Mouse (Mus musculus): Measurements from ENCODE around the gene Pml.

GRCm38 (mm10) chr9:58297961-58298477, 48.4 kb upstream of the Pml start:
- no peak for TF ChIP-seq FLI1 (IDR thresholded peaks at IDR 0.05; ENCODE audit: low read length)
- no peak for TF ChIP-seq GATA1 (IDR thresholded peaks at IDR 0.05; ENCODE audit: borderline replicate concordance, low read length)
